Mouse (Mus musculus) adrenal gland, adult 18-20 months (tissue): ENCODE measurements around the gene Ceacam2. TPM values are rescaled to one million over a fixed set of nuclear protein-coding genes. Genes with fewer than 3 reads are reported as not detected.
"Not testable (repeated sequence)": the region's sequence is repeated elsewhere in the genome, so short reads cannot be mapped to it uniquely, and the experiment has no call there.

Experiments used
- DNase-seq, 2 experiments: peaks; one replicate each; pipeline ENCODE4 v3.0.0; 2021 to 2022; ENCODE audit warnings: low spot score in 2 of 2
- long read RNA-seq, 2 experiments: library from polyadenylated mRNA; stranded (forward); transcript quantifications; one replicate each; pipeline ENCODE4 v2.0.0; 2021
- total RNA-seq, 2 experiments: library from RNA; stranded (reverse); gene quantifications; 1 replicate in 1 of 2; 2 replicates in 1 of 2; pipeline ENCODE4 v1.2.3; 2021

The Ceacam2 gene
- 1 to 10 TPM; 1.0 to 3.7 TPM for total RNA-seq
- long read RNA-seq, experiment 1 = 0 reads
- long read RNA-seq, experiment 2 = 0 reads

- DNase-seq = not testable (repeated sequence)
Observed at GRCm38 (mm10) chr7:25539376-25539907, at the start of gene Ceacam2. Ceacam2 (minus strand) TSS chr7:25539857.

GRCm38 (mm10) chr7:25585351-25586204 is 45.9 kb upstream of the Ceacam2 start:
- DNase-seq = no peak

- DNase-seq = no peak
Observed at GRCm38 (mm10) chr7:25584651-25585050, 45.0 kb upstream of the Ceacam2 start.

GRCm38 (mm10) chr7:25582301-25582810 is 42.7 kb upstream of the Ceacam2 start:
- DNase-seq = no peak

- no peak for DNase-seq
Observed at GRCm38 (mm10) chr7:25579441-25579840, 39.8 kb upstream of the Ceacam2 start.

GRCm38 (mm10) chr7:25576793-25577437 is 37.3 kb upstream of the Ceacam2 start:
- DNase-seq = not testable (repeated sequence)

GRCm38 (mm10) chr7:25576308-25576707 is 36.7 kb upstream of the Ceacam2 start:
- not testable (repeated sequence) for DNase-seq

GRCm38 (mm10) chr7:25575870-25576269 is 36.2 kb upstream of the Ceacam2 start:
- no peak for DNase-seq

GRCm38 (mm10) chr7:25575105-25575504 is 35.4 kb upstream of the Ceacam2 start:
- DNase-seq = no peak

GRCm38 (mm10) chr7:25573806-25574205 is 34.1 kb upstream of the Ceacam2 start:
- DNase-seq = not testable (repeated sequence)

- no peak for DNase-seq
Observed at GRCm38 (mm10) chr7:25568721-25569120, 29.1 kb upstream of the Ceacam2 start.

GRCm38 (mm10) chr7:25541464-25541863 is 1.8 kb upstream of the Ceacam2 start:
- not testable (repeated sequence) for DNase-seq

- not testable (repeated sequence) for DNase-seq
Observed at GRCm38 (mm10) chr7:25539954-25540353, 297 bp upstream of the Ceacam2 start.

GRCm38 (mm10) chr7:25530837-25531236 is 8.8 kb downstream of the Ceacam2 start:
- DNase-seq = no peak

- not testable (repeated sequence) for DNase-seq
Observed at GRCm38 (mm10) chr7:25516070-25516777, 23.4 kb downstream of the Ceacam2 start.

- DNase-seq = not testable (repeated sequence)
Observed at GRCm38 (mm10) chr7:25515667-25516066, 24.0 kb downstream of the Ceacam2 start.

- no peak for DNase-seq
Observed at GRCm38 (mm10) chr7:25509925-25510324, 29.7 kb downstream of the Ceacam2 start.

GRCm38 (mm10) chr7:25494649-25495048 is 45.0 kb downstream of the Ceacam2 start:
- no peak for DNase-seq

GRCm38 (mm10) chr7:25490698-25491097 is 49.0 kb downstream of the Ceacam2 start:
- not testable (repeated sequence) for DNase-seq

- DNase-seq = not testable (repeated sequence)
Observed at GRCm38 (mm10) chr7:25489382-25489781, 50.3 kb downstream of the Ceacam2 start.

GRCm38 (mm10) chr7:25486186-25486585 is 53.5 kb downstream of the Ceacam2 start:
- no peak for DNase-seq
